10 mouse cellular contexts compared by ENCODE assay signal in genomic region chr6:126003002-126003742, GRCm38 (mm10).
DNase-seq lines count a peak whose midpoint lies in the region; ATAC-seq and TF ChIP-seq lines count a peak whose summit lies in the region.
"Had no signal": no experiment of that assay in that cellular context is flagged by ENCODE, and none has a peak within 500 bp of the region (broad histone marks: within the 10 kb centered on the region; RNA-seq: fewer than 3 reads in every experiment).

No protein-coding gene starts in this region.

- 40% methylated on average over 4 of the region's 4 CpGs for WGBS in liver, postnatal 0 days (ENCODE audit: insufficient replicate concordance)
- 52% methylated on average over 4 of the region's 4 CpGs for WGBS in heart, embryonic 14.5 days

- no peak overlapping the region for H3K27ac ChIP-seq in liver, postnatal 0 days (ENCODE audit: low read depth)
- no peak overlapping the region for H3K27ac ChIP-seq in heart, embryonic 14.5 days (replicated peaks in 1 of 2; ENCODE audit: control insufficient read depth in 1 of 2, insufficient read depth in 1 of 2, low read depth in 2 of 2, low read length in 2 of 2)
- H3K27ac ChIP-seq: heart, embryonic 15.5 days; liver, embryonic 15.5 days had no signal

- no peak for TF ChIP-seq CTCF in liver, postnatal 0 days (IDR thresholded peaks at IDR 0.05; ENCODE audit: low read depth)

- no peak for ATAC-seq in liver, postnatal 0 days
- peak; percentile 33; the same call in 1 of the 2 replicates for ATAC-seq in heart, embryonic 14.5 days (ENCODE audit: insufficient number of reproducible peaks, insufficient read depth, low FRiP score, low read depth)

- H3K9ac ChIP-seq in liver, postnatal 0 days (replicated peaks): no peak overlapping the region
- H3K9ac ChIP-seq in heart, embryonic 14.5 days (ENCODE audit: low read length): no peak overlapping the region
- H3K9ac ChIP-seq: heart, embryonic 15.5 days; liver, embryonic 15.5 days had no signal

- TF ChIP-seq EP300 in liver, postnatal 0 days (IDR thresholded peaks at IDR 0.05; ENCODE audit: low read depth): no peak

- no peaks in the 10 kb centered on the region for H3K27me3 ChIP-seq in liver, postnatal 0 days (ENCODE audit: insufficient read depth, low read length)
- H3K27me3 ChIP-seq in heart, embryonic 14.5 days (ENCODE audit: control insufficient read depth, insufficient read depth, low read length): no peaks in the 10 kb centered on the region
- H3K27me3 ChIP-seq: heart, embryonic 15.5 days; liver, embryonic 15.5 days had no signal

- no peak overlapping the region for H3K4me3 ChIP-seq in liver, postnatal 0 days (ENCODE audit: low read depth, low read length)
- no peak overlapping the region for H3K4me3 ChIP-seq in heart, embryonic 14.5 days (ENCODE audit: control insufficient read depth in 1 of 2, insufficient read depth in 1 of 2, low read depth in 1 of 2, low read length in 2 of 2)
- H3K4me3 ChIP-seq: heart, embryonic 15.5 days; liver, embryonic 15.5 days had no signal

- no peaks in the 10 kb centered on the region for H3K36me3 ChIP-seq in liver, postnatal 0 days (replicated peaks; ENCODE audit: insufficient read depth, low read length)
- no peaks in the 10 kb centered on the region for H3K36me3 ChIP-seq in heart, embryonic 14.5 days (ENCODE audit: control insufficient read depth, insufficient read depth, low read length)
- H3K36me3 ChIP-seq: heart, embryonic 15.5 days; liver, embryonic 15.5 days had no signal

- H3K4me1 ChIP-seq in liver, postnatal 0 days (ENCODE audit: insufficient read depth): no peaks in the 10 kb centered on the region
- peaks cover 8 to 13% of the 10 kb centered on the region in 2 experiments; a peak in 3 of 4 replicates for H3K4me1 ChIP-seq in heart, embryonic 14.5 days (ENCODE audit: control insufficient read depth in 2 of 2, insufficient read depth in 2 of 2, low read length in 2 of 2)
- H3K4me1 ChIP-seq: liver, embryonic 15.5 days had no signal

- peak; percentile 59 for DNase-seq in liver
- no peak for DNase-seq in liver, postnatal 0 days
- peak; percentile 85 for DNase-seq in embryo, embryonic 10.5 days (ENCODE audit: low spot score)
- DNase-seq in mesoderm, embryonic 11.5 days (ENCODE audit: low read depth, low spot score): peak; percentile 87
- DNase-seq in cerebellum, adult 9-10 months: no peak
- no peak for DNase-seq in urinary bladder, postnatal 25 days (ENCODE audit: low spot score)
- DNase-seq: right cerebral cortex, adult 18-20 months had no signal

- no peak overlapping the region for H3K4me2 ChIP-seq in liver, postnatal 0 days (ENCODE audit: low read depth, low read length)
- H3K4me2 ChIP-seq in heart, embryonic 14.5 days (ENCODE audit: low read length): no peak overlapping the region
- H3K4me2 ChIP-seq: heart, embryonic 15.5 days; liver, embryonic 15.5 days had no signal

- no peaks in the 10 kb centered on the region for H3K9me3 ChIP-seq in liver, postnatal 0 days (ENCODE audit: low read length)
- H3K9me3 ChIP-seq in heart, embryonic 14.5 days (ENCODE audit: control insufficient read depth, low read length): no peaks in the 10 kb centered on the region
- H3K9me3 ChIP-seq: heart, embryonic 15.5 days; liver, embryonic 15.5 days had no signal

Comparison
In these comparisons a context has a peak if more than half of its experiments do, and no peak if none do; other contexts are left out.
1. DNase-seq: peak in liver (single experiment), embryo, embryonic 10.5 days (single experiment) and mesoderm, embryonic 11.5 days (single experiment); none in liver, postnatal 0 days (single experiment), cerebellum, adult 9-10 months (single experiment) and urinary bladder, postnatal 25 days (single experiment).